Mouse (Mus musculus) CD4-positive, CD25-positive, alpha-beta regulatory T cell, adult 2 months (primary cell): ENCODE measurements around the gene Tmem30a.

Experiments
- DNase-seq: peaks from one replicate; pipeline ENCODE4 v3.0.0-alpha.2; 2012; ENCODE audit warnings: low read depth, low spot score

Tmem30a gene

DNA sequence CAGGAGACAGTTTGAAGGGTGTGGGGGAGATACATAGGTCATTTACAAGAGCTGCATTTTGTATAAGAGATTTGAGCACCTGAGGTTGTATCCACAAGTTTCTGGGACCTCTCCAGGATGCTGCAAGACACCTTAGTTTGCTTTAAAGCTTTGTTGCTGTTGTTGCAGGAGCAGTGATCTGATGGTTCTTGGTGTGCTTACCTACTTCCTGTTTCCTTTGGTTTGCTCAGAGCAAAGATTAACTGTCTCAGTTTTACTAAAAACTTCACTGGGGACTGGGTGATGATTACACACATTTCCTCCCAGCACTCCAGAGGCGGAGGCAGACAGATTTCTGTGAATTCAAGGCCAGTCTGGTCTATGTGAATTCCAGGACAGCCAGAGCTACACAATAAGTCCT lies 1.8 kb upstream of the Tmem30a start:
- peak; percentile 69 for DNase-seq

DNA sequence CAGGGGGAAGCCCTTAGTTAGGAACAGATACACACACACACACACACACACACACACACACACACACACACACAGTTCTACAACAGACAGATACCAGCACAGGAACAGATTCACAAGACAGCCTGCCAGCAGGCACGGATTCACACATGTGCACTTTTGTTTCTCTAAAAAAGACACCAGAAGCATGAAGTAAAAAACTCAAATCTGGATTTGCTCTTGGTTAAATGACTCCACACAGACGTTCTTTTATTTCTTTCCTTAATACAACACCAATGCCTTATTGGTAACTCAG lies 7.6 kb downstream of the Tmem30a start:
- DNase-seq, result no peak

DNA sequence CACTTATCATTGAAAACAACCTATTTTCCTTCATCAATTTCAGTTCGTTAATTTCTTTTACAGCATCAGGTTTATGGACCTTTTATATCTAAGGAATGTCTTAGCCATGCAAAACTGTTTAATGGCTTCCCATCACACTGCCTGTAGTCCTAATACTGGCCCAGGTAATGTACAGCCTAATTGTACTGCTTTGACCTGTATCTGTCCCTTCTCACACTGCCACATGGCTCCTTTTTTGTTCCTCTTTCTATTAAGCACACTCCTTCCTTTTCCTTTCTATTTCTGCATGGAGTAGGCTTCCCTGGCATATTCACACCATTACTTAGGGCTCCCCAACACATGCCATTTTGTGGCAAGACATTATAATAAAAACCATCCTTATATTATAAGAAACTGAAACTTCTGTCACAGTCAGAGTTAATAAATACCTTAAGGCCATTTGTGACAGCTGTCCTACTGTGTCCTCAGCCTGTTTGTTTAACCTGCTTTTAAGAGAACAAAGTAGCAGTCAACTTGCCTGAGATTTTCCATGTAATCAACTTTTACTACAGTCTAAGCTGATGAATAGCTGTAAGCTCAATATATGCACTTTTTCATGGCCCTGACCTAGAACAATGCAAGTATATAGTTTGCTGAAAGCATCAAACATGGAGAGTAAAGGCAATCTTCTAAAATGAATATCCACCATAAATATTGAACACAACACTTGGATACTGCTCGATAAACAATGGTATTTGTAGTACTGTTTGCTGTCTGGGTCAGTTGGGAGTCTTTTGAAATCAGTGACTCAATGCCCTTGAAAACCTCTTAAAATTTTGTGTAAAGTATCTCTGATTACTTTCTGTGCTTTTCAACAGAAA lies 8.1 kb downstream of the Tmem30a start:
- no peak for DNase-seq

DNA sequence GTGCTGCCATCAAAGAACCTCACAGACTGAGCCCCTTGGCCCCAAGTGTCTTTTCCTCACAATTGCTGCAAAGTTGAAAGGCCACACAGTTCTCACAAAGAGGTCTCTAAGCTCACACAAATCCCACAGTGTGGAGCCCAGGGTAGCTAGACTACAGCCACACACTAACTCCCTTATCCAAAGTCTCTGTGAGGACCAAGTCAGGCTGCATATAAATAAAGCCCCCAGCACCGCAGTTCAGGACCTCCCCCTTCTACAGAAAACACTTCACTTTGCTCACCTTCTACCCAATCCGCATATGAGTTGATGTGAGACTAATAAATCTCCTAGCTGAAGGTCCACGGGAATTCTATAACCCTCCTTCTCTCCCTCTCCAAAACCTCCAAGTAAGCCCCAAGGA lies 8.9 kb downstream of the Tmem30a start:
- no peak for DNase-seq

DNA sequence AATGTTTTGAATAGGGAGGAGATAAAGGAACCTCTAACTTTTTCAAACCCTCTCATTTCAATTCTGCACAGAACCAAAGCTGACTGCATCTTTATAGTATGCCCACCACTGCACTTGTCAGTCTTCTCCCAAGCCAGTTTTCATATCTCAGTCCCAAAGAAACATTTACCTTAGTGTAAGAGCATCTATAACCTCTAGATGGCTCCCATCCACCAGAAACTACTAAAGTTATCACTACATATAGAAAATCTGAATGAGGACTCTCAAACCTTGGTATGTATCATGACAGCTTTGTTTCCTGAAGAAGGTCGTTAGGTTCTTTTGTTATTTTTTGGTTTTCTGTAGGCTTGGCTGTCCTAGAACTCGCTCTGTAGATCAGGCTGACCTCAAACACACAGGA lies 14.0 kb downstream of the Tmem30a start:
- peak; percentile 64 for DNase-seq

DNA sequence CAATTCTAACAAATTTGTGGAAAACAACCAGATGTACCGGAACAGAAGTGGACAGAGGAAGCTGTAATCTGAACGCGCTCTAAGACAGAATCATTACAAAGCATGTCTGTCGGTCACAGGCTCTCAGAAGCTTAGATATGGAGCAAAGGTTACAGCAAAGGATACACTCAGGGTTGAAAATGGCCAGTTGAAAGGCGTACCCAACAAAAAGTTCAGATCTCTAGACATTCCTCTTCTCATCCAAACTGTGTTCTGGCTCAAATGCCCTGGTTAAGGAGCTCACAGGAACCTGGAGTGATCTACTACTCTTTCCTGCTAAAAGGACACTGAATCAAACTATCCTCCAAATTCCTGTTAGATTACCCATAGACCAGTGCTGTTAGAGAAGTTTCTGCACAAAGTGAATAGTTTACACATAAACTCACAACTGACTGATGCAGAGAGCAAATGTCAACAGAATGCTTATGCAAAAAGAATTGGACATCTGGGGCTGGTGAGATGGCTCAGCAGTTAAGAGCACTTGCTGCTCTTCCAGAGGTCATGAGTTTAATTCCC lies 26.2 kb downstream of the Tmem30a start:
- no peak for DNase-seq

DNA sequence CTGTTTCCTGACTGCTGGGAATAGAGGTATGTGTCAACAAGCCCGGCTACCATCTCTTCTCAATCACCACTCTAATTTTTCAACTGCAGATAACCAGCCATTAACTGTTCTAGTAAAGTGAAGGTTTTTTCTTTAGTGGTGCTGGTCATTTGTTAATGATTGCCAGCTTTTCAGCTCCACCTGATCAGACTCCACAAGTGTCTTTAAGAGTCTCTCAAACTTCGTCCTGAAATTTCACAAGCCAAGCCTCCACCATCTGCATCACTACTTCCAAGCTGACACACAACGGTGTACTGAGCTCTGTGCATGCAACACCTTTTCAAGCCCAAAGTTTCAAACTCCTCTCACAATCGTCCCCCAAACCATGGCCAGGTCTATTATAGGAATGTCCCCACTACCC lies 28.0 kb downstream of the Tmem30a start:
- no peak for DNase-seq

DNA sequence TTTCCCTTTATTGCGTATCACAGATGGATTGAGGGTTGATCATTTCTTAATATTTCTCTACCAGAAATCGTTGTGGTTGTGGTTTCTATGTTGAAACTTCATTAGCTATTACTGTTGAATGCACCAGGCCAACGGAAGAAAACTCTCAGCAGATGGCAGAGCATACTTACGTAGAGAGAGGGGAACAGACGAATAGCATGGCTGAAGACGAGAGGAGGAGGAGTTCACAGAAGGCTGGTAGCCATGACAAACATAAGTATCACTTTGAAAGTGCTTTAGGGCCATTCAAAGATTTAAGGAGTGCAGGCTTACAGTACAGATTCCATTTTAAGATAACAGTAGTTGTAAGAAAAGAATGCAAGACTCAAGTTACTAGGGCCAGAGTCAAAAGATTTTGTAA lies 30.8 kb downstream of the Tmem30a start:
- no peak for DNase-seq

DNA sequence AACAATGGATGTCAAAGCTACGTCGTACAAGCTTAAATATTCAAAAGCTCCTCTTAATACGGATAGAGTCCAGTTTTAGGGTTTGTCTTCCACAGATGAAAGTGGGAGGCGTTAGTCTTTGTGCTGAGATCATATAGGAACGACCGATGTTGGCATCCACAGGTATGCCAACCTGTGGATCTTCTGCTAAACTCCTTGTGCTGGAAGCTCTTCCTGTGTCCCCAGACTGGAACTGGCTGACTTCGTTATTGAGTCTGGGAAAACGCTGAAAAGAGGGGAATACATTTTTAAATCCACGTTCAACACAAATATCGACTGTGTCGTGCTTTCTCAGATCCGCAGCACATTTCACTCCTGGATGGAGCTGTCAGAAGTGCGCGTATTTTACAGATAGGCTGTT lies 33.2 kb downstream of the Tmem30a start:
- no peak for DNase-seq

DNA sequence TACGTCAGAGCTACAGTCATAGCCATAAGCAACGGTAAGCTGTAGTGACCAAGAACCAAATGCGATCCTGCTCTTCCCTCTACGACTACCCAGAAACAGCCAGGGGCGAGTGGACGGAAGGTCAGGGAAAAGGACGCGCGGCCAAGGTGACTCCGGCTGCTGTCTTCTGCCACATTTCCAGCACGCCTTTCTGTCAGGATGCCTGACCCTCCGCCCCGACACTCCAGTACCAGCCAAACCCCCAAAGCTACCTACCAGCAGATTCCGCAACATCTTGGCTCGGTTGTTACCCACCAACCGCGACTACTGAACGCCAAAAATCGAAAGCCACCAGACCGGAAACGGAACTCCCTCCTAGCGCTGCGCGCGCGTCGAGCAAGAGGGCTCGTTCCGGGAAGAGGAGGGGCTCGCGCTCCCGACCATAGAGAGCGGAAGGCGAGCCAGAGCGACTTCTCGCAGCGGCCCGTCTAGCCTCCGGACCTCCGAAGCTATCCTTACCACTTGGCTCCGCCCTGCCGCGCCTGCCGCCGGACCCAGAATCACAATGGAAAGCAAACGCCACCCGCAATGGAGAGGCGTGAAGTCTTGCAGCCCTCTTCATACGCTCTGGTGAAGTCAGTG lies 33.8 kb downstream of the Tmem30a start, which contains the start of gene Cox7a2:
Gene Cox7a2 (minus strand): TSS at position 494 of the 621 bp plus-strand sequence.
- peak; percentile 98 for DNase-seq

DNA sequence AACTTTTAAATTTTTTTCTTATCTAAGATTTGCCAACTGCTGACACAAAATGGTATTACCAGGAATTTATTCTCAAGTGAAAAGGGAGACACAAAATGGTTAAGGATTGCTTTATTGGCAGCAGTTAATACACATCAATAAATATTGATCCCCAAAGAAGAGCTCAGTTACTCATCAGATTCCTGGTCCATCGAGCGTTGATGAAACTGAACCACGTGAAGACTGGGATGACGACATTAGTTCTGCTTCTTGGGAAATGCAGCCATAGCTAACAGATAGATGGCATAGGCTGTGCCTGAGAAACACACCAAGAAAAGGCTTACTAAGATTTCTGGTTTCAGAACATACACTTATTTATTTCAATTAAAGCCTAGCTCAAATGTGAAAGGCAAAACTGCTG lies 38.0 kb downstream of the Tmem30a start:
- DNase-seq, result no peak

DNA sequence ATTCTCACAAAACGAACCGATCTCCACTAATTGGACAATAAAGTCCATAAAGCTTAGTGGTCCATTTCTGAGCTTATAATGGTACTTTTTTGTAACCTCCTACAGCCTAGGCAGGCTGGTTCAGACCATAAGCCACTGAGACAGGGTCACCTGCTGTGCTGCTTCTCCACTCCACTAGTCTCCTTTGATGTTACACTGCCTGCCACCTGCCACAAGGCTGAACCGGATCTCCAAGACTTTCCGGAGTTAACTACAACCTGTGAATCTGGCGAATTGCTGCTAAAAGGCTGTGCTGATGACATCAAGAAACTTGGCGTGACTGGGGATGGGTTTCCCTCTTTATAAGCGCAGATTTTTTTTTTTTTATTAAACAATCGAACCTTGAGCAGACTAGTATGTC lies 41.5 kb downstream of the Tmem30a start:
- DNase-seq, result no peak

DNA sequence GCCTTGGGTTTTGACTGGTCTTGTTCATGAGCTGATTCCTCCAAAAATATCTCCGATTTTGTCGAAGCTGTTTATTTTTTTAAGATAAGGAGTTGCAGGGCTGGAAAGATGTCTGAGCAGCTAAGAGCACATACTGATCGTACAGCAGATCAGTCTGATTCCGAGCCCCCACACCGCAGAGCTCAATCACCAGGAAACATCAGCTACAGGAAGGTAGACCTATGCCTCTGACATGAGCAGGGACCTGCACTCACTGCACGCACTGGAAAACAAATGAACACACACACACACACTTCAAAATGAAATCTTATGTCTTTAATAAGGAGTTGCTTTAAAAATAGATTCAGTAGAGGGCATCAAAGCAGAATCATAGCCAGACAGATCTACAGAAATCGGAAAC lies 42.6 kb downstream of the Tmem30a start:
- DNase-seq, result no peak

DNA sequence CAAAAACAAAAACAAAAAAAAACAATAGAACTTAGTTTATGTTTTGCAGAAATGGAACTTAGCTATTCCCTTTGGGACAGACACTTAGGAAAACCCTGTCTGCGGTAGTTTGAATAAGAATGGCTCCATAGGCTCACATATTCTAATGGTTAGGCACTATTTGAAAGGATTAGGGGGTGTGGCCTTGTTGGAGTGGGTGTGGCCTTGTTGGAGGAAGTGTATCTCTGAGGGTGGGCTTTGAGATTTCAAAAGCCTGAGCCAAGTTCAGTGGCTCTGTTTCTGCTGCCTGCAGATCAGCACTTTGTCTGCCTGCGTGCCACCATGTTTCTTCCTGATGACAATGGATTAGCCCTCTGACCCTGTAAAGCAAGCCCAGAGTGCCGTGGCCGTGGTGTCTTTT lies 48.3 kb downstream of the Tmem30a start:
- no peak for DNase-seq

DNA sequence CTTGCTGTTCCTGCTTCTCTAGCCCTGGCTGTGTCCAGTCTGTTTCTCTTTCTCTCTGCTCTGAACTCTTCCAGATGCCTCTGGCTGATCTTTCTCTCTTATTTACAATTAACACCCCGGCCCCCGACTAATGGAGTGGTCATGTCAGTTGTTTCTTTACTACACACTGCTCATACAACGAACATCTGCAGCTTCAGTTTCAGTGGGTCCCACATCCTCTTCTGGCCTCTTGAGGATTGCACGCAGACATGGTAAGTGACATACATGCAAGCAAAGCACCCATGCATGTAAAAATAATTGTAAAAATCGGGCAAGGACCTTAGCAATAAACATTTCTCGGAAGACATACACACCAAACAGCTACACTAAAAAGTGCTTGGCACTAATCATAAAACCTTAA lies 57.7 kb downstream of the Tmem30a start:
- DNase-seq, result no peak

DNA sequence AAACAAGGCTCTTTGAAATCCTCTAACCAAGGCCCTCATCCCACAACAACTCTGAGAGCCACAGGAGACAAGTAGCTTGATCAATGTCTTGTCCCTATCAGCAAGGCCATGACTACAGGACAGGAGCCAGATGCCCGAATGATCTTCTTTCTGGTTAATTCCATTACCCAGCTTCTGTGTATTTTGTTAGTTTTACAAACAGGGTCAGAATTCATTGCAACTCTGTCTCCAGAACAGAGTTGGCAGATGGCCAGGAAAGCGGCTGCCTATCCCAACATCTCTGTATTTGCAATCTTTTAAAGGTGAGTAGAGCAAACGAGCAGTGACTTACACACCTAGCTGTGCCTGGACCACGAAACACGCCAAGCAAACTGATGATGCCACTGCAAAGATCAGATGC lies 63.0 kb downstream of the Tmem30a start:
- DNase-seq, result no peak

DNA sequence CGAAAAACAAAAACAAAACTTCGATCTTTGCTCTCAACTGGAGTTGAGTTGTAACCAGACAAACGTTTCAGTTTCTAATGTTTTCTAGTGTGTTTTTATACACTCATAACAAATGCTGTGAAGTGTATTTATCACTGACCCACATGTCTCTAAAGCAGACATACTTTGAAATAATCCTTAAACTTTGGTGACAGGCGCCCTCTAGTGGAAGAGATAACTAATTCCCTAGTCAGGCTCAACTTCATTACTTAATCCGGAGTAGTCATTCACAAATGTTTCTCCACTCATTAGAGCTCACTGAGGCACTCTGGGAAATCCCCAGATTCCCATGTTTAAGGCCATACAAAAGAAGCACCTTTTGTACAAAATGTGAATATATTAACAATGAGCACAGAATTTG lies 70.2 kb downstream of the Tmem30a start:
- peak; percentile 56 for DNase-seq

DNA sequence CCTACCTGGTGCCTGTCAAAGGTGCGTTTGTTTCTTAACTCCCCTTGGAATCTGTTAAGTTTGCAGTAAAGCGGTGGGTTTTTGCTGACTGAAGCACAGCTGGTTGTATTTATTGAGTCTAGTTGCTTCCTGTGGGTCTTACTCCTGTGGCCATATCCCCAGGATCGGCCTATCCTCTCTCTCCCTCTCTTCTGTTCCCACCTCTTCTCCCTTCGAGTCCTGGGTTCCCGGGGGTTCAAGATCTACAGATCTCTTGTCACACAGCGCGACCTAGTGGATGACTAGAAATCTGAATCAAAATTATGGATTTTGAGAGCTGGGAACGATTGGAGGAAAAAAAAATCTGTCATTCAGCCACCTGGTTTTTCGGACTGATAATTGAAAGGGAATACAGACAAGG lies 72.3 kb downstream of the Tmem30a start:
- DNase-seq, result peak; percentile 15

DNA sequence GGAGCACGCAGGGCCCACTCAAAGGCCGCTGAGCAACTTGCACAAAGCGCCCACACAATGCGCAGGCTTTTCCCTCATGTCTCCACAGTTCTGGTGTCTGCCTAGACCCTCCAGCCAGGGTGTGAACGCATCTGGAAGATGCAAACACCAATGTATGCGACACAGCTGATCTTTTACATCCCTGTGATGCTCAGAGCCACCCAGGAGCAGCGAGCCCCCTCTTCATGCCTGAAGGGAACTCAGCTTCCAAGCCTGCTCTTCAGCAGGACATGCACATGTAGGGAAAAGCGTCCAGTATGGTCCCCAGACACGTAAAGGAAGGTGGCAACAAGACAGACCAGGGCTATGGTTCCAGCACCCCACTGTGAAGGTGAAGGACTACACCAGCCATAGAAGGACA lies 73.2 kb downstream of the Tmem30a start:
- no peak for DNase-seq

DNA sequence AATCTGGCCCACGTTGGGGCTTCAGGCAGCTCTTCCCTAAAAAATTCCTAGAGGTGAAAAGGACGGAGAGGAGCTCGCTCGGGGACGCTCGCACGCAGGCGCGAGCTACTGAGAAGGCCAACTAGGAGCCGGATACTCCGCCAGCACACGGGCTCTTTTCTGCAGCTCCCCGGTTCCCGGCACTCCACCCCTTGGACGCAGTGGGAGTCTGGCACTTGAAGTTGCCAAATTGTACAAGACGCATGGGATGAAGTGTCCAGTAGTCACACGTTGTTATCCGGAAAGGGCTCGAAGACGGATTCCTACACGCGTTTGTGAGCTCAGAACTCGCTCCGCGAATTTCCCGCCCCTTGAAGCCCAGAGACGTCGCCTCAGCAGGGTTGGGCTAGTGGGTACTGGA lies 73.9 kb downstream of the Tmem30a start:
- DNase-seq, result no peak
